Mouse (Mus musculus): ENCODE data around the gene Srcin1. TPM values are rescaled to one million over a fixed set of nuclear protein-coding genes. Genes with fewer than 3 reads are reported as not detected.

Srcin1 gene
- polyA plus RNA-seq, 1 experiment from 2014 or later, result not detected

GRCm38 (mm10) chr11:97511661-97512369, 64.2 kb downstream of the Srcin1 start:
- Histone ChIP-seq H3K9me3 (replicated peaks) (no peaks in the 10 kb centered on the region), H3K27me3 (peaks cover 8% of the 10 kb centered on the region; the same call in 1 of the 2 replicates), H3K9ac (peak overlapping the region; percentile 25; the same call in 1 of the 2 replicates), H3K36me3 (replicated peaks) (no peaks in the 10 kb centered on the region), H3K27ac (replicated peaks) (peak overlapping the region; percentile 65), H3K4me1 (replicated peaks) (peaks cover 20% of the 10 kb centered on the region), H3K4me2 (peak overlapping the region; percentile 65), H3K4me3 (replicated peaks) (peak overlapping the region; percentile 48)
- ATAC-seq (ENCODE audit: insufficient read depth), result no peak
- 12% methylated on average over 13 of the region's 13 CpGs for WGBS (ENCODE audit: insufficient replicate concordance)

DNA sequence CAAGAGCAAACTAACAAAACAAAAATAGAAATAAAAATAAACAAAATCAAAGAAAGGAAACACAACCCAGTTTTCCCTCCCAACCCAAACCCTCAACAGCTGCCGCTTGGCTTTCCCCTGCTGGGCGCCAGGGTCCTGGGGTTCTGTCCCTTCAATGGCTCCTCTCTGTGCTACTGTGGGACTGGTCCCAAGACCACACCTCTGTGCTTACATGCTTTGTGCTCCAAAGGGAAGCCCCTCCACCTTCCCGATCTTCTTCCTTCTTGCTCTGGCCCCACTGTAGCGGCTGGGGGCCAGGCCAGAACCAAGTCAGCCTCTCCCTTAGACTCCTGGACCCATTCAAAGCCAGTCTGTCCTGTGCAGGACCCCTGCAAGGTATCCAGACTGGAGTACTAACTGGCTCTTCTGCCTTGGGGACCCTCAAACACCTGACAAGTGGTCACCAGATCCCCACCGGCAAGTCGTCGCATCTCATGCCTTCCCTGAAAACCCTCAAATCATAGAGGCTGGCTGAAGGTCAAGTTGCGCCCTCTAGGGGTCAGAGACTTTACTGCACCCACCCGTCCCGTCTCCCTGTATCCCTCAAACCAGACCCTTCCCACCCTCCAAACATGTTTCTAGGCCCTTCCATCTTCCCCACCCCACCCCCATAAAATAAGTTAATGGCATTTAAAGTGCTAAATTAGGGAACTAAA, 64.9 kb downstream of the Srcin1 start:
- peaks cover 20% of the 10 kb centered on the region for H3K4me1 ChIP-seq (replicated peaks)
- WGBS (ENCODE audit: insufficient replicate concordance), result 32% methylated on average over 10 of the region's 10 CpGs
- peak overlapping the region; percentile 48 for H3K4me3 ChIP-seq (replicated peaks)
- peaks cover 15% of the 10 kb centered on the region; the same call in 1 of the 2 replicates for H3K27me3 ChIP-seq
- no peaks in the 10 kb centered on the region for H3K9me3 ChIP-seq (replicated peaks)
- H3K4me2 ChIP-seq, result peak overlapping the region; percentile 65
- H3K27ac ChIP-seq (replicated peaks), result peak overlapping the region; percentile 65; the same call in 1 of the 2 replicates
- no peak for ATAC-seq (ENCODE audit: insufficient read depth)
- no peaks in the 10 kb centered on the region for H3K36me3 ChIP-seq (replicated peaks)
- no peak overlapping the region for H3K9ac ChIP-seq

DNA sequence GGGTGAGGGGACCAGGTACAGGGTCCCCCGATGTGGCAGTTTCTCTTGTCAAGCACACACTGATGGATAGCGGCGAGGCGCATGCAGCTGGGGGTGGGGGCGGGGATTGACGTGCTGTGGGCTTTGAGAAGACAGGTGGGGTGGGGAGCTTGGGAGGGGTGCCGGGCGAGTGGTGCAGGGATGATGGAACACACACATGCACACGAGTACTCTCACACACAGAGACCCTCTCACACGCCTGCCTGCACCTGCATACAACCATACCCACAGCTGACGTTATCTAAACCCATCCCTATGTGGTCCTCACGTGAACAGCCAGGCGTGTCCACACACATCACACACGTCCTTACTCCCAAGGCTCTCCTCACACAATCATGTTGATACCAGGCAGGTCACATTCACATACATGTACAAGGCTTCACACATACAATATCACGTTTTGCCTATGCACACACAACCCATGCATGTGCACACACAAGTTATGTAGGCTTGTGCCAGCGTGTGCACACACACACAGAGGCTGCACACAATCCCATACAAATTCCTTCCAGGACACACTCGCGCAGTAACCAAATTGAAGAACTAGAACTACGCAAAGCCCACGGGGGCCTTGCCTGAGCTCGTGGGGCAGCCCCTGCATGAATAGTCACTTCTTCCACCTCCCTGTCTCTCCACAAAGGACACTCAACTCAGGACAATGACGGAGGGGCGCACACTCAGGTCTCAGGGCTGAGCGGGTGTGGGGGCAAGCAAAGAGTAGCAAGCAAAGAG, 66.1 kb downstream of the Srcin1 start:
- no peak overlapping the region for H3K27ac ChIP-seq (replicated peaks)

GRCm38 (mm10) chr11:97509058-97509457, 66.9 kb downstream of the Srcin1 start:
- Histone ChIP-seq H3K27me3 (peaks cover 16% of the 10 kb centered on the region; the same call in 1 of the 2 replicates), H3K4me1 (replicated peaks) (peaks cover 20% of the 10 kb centered on the region), H3K9ac (no peak overlapping the region), H3K4me3 (replicated peaks) (no peak overlapping the region), H3K4me2 (no peak overlapping the region), H3K27ac (replicated peaks) (no peak overlapping the region), H3K9me3 (replicated peaks) (no peaks in the 10 kb centered on the region), H3K36me3 (replicated peaks) (no peaks in the 10 kb centered on the region)
- ATAC-seq (ENCODE audit: insufficient read depth), result no peak
- 28% methylated on average over 5 of the region's 5 CpGs for WGBS (ENCODE audit: insufficient replicate concordance)

More for the DNA sequence above, 66.1 kb downstream of the Srcin1 start:
- no peak overlapping the region for H3K9ac ChIP-seq
- WGBS (ENCODE audit: insufficient replicate concordance), result 66% methylated on average over 24 of the region's 24 CpGs
- no peak overlapping the region for H3K4me3 ChIP-seq (replicated peaks)
- H3K4me1 ChIP-seq (replicated peaks), result peaks cover 20% of the 10 kb centered on the region
- ATAC-seq (ENCODE audit: insufficient read depth), result no peak
- no peaks in the 10 kb centered on the region for H3K36me3 ChIP-seq (replicated peaks)
- H3K27me3 ChIP-seq, result peaks cover 16% of the 10 kb centered on the region; the same call in 1 of the 2 replicates
- H3K9me3 ChIP-seq (replicated peaks), result no peaks in the 10 kb centered on the region
- H3K4me2 ChIP-seq, result no peak overlapping the region

GRCm38 (mm10) chr11:97508198-97508597, 67.8 kb downstream of the Srcin1 start:
- Histone ChIP-seq H3K4me2 (no peak overlapping the region), H3K4me3 (replicated peaks) (no peak overlapping the region), H3K27me3 (peaks cover 16% of the 10 kb centered on the region; the same call in 1 of the 2 replicates), H3K27ac (replicated peaks) (no peak overlapping the region), H3K36me3 (replicated peaks) (no peaks in the 10 kb centered on the region), H3K9ac (no peak overlapping the region), H3K4me1 (replicated peaks) (peaks cover 20% of the 10 kb centered on the region), H3K9me3 (replicated peaks) (no peaks in the 10 kb centered on the region)
- WGBS (ENCODE audit: insufficient replicate concordance), result 45% methylated on average over 3 of the region's 3 CpGs
- no peak for ATAC-seq (ENCODE audit: insufficient read depth)

DNA sequence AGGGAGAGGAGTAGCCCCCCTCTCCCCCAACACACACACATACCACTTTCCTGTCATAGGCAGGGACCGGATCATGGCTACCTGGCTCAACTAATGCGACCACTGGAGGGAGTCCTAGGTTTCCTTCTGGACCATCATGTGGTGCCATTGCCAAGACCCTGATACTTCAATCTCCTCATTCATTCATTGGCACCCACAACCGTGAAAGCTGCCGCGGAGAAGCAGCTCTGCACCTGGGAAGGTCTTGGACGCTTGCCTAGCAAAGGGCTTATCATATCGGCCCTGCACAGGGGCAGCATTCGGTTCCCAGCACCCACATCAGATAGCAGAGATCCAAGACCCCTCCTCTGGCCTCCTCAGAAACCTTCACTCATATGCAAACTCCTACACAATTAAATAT, 69.7 kb downstream of the Srcin1 start:
- Histone ChIP-seq H3K9me3 (replicated peaks) (no peaks in the 10 kb centered on the region), H3K4me1 (replicated peaks) (peaks cover 6% of the 10 kb centered on the region; the same call in 1 of the 2 replicates), H3K36me3 (replicated peaks) (peaks cover 10% of the 10 kb centered on the region), H3K27ac (replicated peaks) (no peak overlapping the region), H3K4me3 (replicated peaks) (no peak overlapping the region), H3K4me2 (no peak overlapping the region), H3K27me3 (peaks cover 17% of the 10 kb centered on the region; the same call in 1 of the 2 replicates), H3K9ac (no peak overlapping the region)
- WGBS (ENCODE audit: insufficient replicate concordance), result 35% methylated on average over 8 of the region's 8 CpGs
- no peak for ATAC-seq (ENCODE audit: insufficient read depth)

DNA sequence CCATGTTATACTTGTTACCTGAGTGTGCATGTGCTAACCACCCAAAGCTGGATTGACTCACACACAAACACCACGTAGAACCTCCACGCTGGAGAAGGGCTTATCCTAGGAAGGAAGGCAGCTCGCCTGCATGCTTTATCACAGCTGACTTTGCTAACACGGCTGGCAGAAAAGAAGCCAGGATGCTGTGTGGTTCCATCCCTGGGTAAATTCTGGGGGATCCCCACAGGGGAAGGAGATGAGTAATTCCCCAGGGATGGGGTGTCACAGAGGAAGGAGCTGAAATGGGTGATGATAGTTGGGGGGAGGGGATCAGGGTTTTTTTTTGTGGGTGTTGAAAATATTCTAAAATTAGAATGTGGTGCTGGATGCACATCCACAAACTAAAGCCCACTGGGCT, 70.2 kb downstream of the Srcin1 start:
- Histone ChIP-seq H3K9me3 (replicated peaks) (no peaks in the 10 kb centered on the region), H3K4me1 (replicated peaks) (peaks cover 5% of the 10 kb centered on the region; the same call in 1 of the 2 replicates), H3K9ac (no peak overlapping the region), H3K27me3 (peaks cover 22% of the 10 kb centered on the region; the same call in 1 of the 2 replicates), H3K27ac (replicated peaks) (no peak overlapping the region), H3K36me3 (replicated peaks) (peaks cover 16% of the 10 kb centered on the region), H3K4me3 (replicated peaks) (no peak overlapping the region), H3K4me2 (no peak overlapping the region)
- ATAC-seq (ENCODE audit: insufficient read depth), result no peak
- WGBS (ENCODE audit: insufficient replicate concordance), result 47% methylated on average over 4 of the region's 4 CpGs

DNA sequence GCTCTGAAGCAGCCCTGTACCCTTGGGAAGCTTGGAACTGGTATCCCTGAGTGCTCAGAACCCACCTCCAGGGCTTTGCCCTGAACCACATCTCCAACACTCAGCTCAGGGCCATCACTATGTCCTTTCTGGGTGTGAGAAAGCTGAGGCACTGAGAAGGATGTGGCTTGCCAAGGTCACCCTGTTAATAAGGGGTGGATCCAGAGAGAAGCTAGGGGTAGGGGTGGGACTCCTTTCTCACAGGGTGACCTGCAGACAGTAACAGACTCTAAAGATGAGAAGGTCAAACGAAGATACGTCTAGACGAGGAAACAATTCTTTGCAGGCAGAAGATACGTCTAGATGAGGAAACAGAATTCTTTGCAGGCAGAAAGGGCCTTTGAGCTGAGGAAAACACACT, 73.1 kb downstream of the Srcin1 start:
- no peak for ATAC-seq (ENCODE audit: insufficient read depth)
- Histone ChIP-seq H3K4me2 (no peak overlapping the region), H3K27me3 (peaks cover 27% of the 10 kb centered on the region; the same call in 1 of the 2 replicates), H3K9me3 (replicated peaks) (no peaks in the 10 kb centered on the region), H3K27ac (replicated peaks) (no peak overlapping the region), H3K9ac (no peak overlapping the region), H3K4me3 (replicated peaks) (no peak overlapping the region), H3K36me3 (replicated peaks) (peaks cover 45% of the 10 kb centered on the region), H3K4me1 (replicated peaks) (0 out of 2 replicates have a peak, but pooled peaks cover 6% of the 10 kb centered on the region)
- WGBS (ENCODE audit: insufficient replicate concordance), result 59% methylated on average over 4 of the region's 4 CpGs

DNA sequence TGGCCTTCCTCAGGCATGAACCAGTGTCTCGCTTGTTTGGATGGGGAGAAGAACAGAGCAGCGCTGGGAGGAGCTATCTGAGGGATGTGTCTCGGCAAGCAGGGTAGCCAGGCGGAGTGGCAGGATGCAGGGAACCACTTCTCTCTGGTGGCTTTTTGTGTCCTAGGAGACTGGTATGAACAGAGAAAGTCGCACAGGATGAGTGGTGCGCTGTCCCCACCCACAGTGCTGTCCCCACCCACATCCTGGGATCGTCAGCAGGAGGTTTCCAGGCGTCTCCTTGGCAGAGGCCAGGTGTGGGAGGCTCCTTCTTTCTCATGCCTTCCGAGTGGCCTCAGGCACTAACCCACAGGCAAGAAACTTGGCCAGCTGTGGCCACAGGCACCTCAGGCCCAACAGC, 73.6 kb downstream of the Srcin1 start:
- Histone ChIP-seq H3K27ac (replicated peaks) (no peak overlapping the region), H3K27me3 (peaks cover 27% of the 10 kb centered on the region; the same call in 1 of the 2 replicates), H3K36me3 (replicated peaks) (peaks cover 50% of the 10 kb centered on the region), H3K9ac (no peak overlapping the region), H3K9me3 (replicated peaks) (no peaks in the 10 kb centered on the region), H3K4me2 (no peak overlapping the region), H3K4me3 (replicated peaks) (no peak overlapping the region), H3K4me1 (replicated peaks) (0 out of 2 replicates have a peak, but pooled peaks cover 6% of the 10 kb centered on the region)
- no peak for ATAC-seq (ENCODE audit: insufficient read depth)
- WGBS (ENCODE audit: insufficient replicate concordance), result 68% methylated on average over 9 of the region's 9 CpGs

DNA sequence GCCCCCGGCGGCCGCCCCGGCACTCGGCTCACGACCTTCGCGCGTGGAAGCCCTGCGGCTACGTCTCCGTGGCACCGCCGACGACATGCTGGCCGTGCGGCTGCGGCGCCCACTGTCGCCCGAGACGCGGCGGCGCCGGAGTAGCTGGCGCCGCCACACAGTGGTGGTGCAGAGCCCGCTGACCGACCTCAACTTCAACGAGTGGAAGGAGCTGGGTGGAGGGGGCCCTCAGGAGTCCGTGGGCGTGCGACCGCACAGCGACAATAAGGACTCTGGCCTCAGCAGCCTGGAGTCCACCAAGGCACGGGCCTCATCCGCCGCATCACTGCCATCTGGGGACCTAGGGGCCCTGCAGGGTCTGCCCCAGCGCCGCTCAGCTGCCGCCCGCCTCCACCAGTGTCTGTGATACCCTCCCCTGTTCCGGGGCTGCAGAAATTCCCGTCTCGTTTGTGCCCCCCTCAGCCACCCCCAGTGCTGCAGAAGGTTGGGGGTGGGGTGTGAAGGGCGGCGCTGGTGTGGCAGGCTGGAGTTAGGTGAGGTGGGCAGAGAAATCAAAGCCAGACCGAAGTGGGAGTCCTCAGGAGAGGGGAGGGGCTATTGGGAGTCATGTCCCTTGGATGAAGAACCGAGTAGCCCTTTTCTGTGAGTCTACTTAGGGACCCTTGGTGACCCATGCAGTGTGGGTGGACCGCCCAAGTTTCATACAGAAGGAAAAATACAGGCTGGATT, 75.1 kb downstream of the Srcin1 start:
- no peak overlapping the region for H3K27ac ChIP-seq (replicated peaks)
- H3K36me3 ChIP-seq (replicated peaks), result peaks cover 63% of the 10 kb centered on the region
- WGBS (ENCODE audit: insufficient replicate concordance), result 80% methylated on average over 51 of the region's 51 CpGs
- H3K4me2 ChIP-seq, result peak overlapping the region; percentile 23; the same call in 1 of the 2 replicates
- ATAC-seq (ENCODE audit: insufficient read depth), result no peak
- 0 out of 2 replicates have a peak, but pooled peaks cover 6% of the 10 kb centered on the region for H3K4me1 ChIP-seq (replicated peaks)
- no peaks in the 10 kb centered on the region for H3K9me3 ChIP-seq (replicated peaks)
- H3K4me3 ChIP-seq (replicated peaks), result no peak overlapping the region
- no peak overlapping the region for H3K9ac ChIP-seq
- peaks cover 17% of the 10 kb centered on the region; the same call in 1 of the 2 replicates for H3K27me3 ChIP-seq

Data from liver, embryonic 15.5 days (tissue).